Mouse (Mus musculus) bone marrow macrophage, adult 2 months (primary cell): ENCODE measurements at regions not wholly inside any gene's neighbourhood (a gene's known extent, or its start where the extent isn't known, plus 50 kb on each side); places are given as distances from the start of the nearest gene placed in this dataset.
"Not testable (repeated sequence)": the region's sequence is repeated elsewhere in the genome, so short reads cannot be mapped to it uniquely, and the experiment has no call there.

ENCODE experiments used
- H3K27ac ChIP-seq: 2 replicates; pipeline ENCODE4 v1.5.1; 2012; ENCODE audit warnings: low read depth, low read length; ENCODE audit not compliant: insufficient read depth
- H3K4me1 ChIP-seq: 2 replicates; pipeline ENCODE4 v1.6.1; 2012; ENCODE audit warnings: low read length; ENCODE audit not compliant: control insufficient read depth, insufficient read depth
- H3K4me3 ChIP-seq: 2 replicates; pipeline ENCODE4 v1.5.1; 2012; ENCODE audit warnings: mild to moderate bottlenecking, low read length, moderate library complexity; ENCODE audit not compliant: insufficient read depth
- CTCF ChIP-seq: IDR thresholded peaks from 2 replicates; pipeline ENCODE4 v1.5.1; 2012; ENCODE audit warnings: low read depth, mild to moderate bottlenecking, low read length, moderate library complexity
- POLR2A ChIP-seq: IDR thresholded peaks from 2 replicates; pipeline ENCODE4 v1.6.1; 2012; ENCODE audit warnings: mild to moderate bottlenecking, low read depth, low read length, borderline replicate concordance

- H3K27ac ChIP-seq: no peak overlapping the region
- H3K4me1 ChIP-seq: no peaks in the 10 kb centered on the region
- H3K4me3 ChIP-seq: no peak overlapping the region
- TF ChIP-seq POLR2A (no peak), CTCF (no peak)
Measured at GRCm38 (mm10) chr4:84150698-84151097, 524.4 kb downstream of the Bnc2 start.

GRCm38 (mm10) chr4:84151247-84151646 is 523.8 kb downstream of the Bnc2 start:
- TF ChIP-seq CTCF (no peak), POLR2A (no peak)
- Histone ChIP-seq H3K27ac (no peak overlapping the region), H3K4me1 (no peaks in the 10 kb centered on the region), H3K4me3 (no peak overlapping the region)

GRCm38 (mm10) chr4:84151971-84152450 is 523.1 kb downstream of the Bnc2 start:
- no peak for TF ChIP-seq CTCF
- TF ChIP-seq POLR2A: no peak
- no peak overlapping the region for H3K4me3 ChIP-seq
- H3K4me1 ChIP-seq: no peaks in the 10 kb centered on the region
- no peak overlapping the region for H3K27ac ChIP-seq

GRCm38 (mm10) chr4:84153571-84153970 is 521.5 kb downstream of the Bnc2 start:
- Histone ChIP-seq H3K4me1 (no peaks in the 10 kb centered on the region), H3K4me3 (no peak overlapping the region), H3K27ac (no peak overlapping the region)
- TF ChIP-seq POLR2A (no peak), CTCF (no peak)

GRCm38 (mm10) chr4:84157911-84158647 is 517.0 kb downstream of the Bnc2 start:
- TF ChIP-seq CTCF: no peak
- no peak for TF ChIP-seq POLR2A
- Histone ChIP-seq H3K27ac (no peak overlapping the region), H3K4me1 (no peaks in the 10 kb centered on the region), H3K4me3 (no peak overlapping the region)

- H3K27ac ChIP-seq: no peak overlapping the region
- H3K4me3 ChIP-seq: no peak overlapping the region
- TF ChIP-seq CTCF (no peak), POLR2A (no peak)
- H3K4me1 ChIP-seq: no peaks in the 10 kb centered on the region
Measured at GRCm38 (mm10) chr4:84163362-84163761, 511.7 kb downstream of the Bnc2 start.

- no peak overlapping the region for H3K27ac ChIP-seq
- no peak for TF ChIP-seq POLR2A
- TF ChIP-seq CTCF: no peak
- no peaks in the 10 kb centered on the region for H3K4me1 ChIP-seq
- no peak overlapping the region for H3K4me3 ChIP-seq
Measured at GRCm38 (mm10) chr4:84165256-84165655, 509.8 kb downstream of the Bnc2 start.

GRCm38 (mm10) chr4:84172841-84173240 is 502.2 kb downstream of the Bnc2 start:
- Histone ChIP-seq H3K4me1 (no peaks in the 10 kb centered on the region), H3K4me3 (no peak overlapping the region), H3K27ac (no peak overlapping the region)
- TF ChIP-seq POLR2A (no peak), CTCF (no peak)

- TF ChIP-seq POLR2A (no peak), CTCF (no peak)
- H3K27ac ChIP-seq: no peak overlapping the region
- no peaks in the 10 kb centered on the region for H3K4me1 ChIP-seq
- no peak overlapping the region for H3K4me3 ChIP-seq
Measured at GRCm38 (mm10) chr4:84173441-84173840, 501.6 kb downstream of the Bnc2 start.

GRCm38 (mm10) chr4:84176457-84176856 is 498.6 kb downstream of the Bnc2 start:
- not testable (repeated sequence) for H3K4me3 ChIP-seq, H3K27ac ChIP-seq, H3K4me1 ChIP-seq

- Histone ChIP-seq H3K27ac (no peak overlapping the region), H3K4me3 (no peak overlapping the region), H3K4me1 (no peaks in the 10 kb centered on the region)
- TF ChIP-seq POLR2A (no peak), CTCF (no peak)
Measured at GRCm38 (mm10) chr4:84177827-84178226, 497.2 kb downstream of the Bnc2 start.
